Mouse (Mus musculus) C2C12 (cell line): Measurements from ENCODE around the gene Macrod1.

Experiments
- CTCF ChIP-seq: IDR thresholded peaks from one replicate; pipeline ENCODE4 v1.5.1; 2011; ENCODE audit not compliant: control insufficient read depth, insufficient read depth, insufficient read length
- MYOD1 ChIP-seq: IDR thresholded peaks from one replicate; pipeline ENCODE4 v1.6.1; 2011; ENCODE audit warnings: low read depth; ENCODE audit not compliant: control insufficient read depth, insufficient read length

DNA sequence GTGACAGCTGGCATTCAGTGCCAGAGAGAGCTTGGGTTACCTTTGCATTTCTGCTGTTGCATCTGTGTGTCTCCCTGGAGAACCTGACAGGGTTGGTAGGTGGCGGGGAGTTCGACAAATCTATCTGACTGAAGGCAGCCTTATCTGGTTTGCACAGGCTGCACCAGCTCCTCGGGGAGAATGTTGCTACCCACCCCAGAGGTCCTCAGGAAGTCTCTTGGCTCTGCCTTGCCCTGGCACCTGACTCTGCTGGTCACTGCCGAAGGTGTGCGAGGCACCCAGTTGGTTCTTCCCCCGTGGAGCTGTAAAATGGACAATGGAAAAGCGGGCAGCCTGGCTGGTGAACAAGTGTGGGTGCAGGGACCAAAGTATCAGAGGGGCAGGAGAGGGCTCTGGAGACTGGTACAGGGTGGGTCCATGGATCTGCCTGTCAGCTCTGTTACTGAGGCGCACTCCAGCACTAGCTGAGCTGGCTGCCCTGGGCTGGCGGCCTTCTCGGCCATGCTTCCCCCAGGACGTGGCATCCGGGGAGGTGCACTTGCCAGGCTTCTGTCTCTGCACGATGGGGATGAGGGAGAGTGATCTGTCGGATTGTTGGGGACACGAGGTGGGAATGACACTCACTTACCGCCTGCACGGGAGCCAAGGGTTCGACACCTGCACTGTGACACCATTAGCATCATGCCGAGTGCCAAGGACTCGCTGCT lies 10.9 kb downstream of the Macrod1 start:
- no peak for TF ChIP-seq CTCF
- no peak for TF ChIP-seq MYOD1
